Mouse (Mus musculus) lung, postnatal 36 days (tissue): ENCODE measurements at regions not wholly inside any gene's neighbourhood (a gene's known extent, or its start where the extent isn't known, plus 50 kb on each side); places are given as distances from the start of the nearest gene placed in this dataset.
"Not testable (repeated sequence)": the region's sequence is repeated elsewhere in the genome, so short reads cannot be mapped to it uniquely, and the experiment has no call there.

Experiments used
- DNase-seq: peaks from one replicate; pipeline ENCODE4 v3.0.0; 2022; ENCODE audit warnings: mixed read lengths

DNA sequence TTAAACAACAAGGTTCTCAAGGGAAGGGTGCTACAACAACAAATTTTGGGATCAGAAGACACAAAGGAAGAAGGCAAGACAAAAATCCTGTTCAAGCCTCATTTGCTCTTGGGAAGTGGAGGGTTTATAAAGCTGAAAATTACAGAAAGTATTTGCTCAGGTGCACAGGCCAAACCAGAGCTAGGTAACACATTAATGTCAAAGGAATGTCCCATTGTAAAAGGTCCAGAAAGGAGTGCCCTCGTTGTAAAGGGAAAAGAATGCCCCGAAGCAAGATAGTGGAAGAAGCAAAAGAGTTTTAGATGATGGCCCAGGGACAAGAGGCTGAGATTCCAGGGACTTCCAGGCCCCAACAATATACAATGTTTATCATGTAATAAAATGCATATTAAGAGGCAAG, 317.3 kb downstream of the Car8 start:
- no peak for DNase-seq

DNA sequence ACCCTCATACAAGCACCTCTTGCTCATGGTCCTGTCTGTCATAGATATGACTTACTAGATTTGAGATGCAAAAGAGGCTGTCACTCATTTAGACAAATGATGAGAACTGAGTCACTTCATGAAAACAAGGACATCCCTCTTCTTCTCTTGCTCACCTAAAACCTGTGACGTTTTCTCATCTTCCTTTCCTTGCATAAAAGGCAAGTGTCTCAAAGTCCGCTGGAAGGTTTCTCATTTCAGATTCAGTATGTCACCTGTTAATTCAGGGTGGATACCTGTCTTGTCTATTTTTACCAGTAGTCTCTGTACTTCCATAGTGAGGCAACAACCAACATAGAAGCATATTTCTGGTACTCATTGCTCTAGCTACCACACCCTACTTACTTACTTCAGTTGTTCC, 325.6 kb downstream of the Car8 start:
- DNase-seq, result no peak

DNA sequence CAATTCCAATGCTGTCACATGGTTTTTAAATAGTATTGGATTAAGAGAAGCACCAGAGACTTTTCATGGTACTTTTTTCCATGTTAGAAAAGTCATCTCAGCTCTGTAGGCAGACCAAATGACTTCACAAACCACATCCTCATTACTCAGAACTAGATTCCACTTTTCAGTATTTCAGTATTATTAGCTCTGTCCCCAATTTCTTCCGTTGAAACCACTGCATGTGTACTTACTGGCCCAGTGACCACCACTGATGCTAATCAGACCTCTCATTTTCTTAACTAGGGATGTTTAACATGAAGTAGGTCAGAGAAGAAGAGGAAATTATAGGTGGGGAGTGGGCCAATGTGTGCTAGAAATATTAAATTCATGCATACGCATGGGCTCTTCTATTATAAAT, 326.2 kb downstream of the Car8 start:
- DNase-seq, result no peak

DNA sequence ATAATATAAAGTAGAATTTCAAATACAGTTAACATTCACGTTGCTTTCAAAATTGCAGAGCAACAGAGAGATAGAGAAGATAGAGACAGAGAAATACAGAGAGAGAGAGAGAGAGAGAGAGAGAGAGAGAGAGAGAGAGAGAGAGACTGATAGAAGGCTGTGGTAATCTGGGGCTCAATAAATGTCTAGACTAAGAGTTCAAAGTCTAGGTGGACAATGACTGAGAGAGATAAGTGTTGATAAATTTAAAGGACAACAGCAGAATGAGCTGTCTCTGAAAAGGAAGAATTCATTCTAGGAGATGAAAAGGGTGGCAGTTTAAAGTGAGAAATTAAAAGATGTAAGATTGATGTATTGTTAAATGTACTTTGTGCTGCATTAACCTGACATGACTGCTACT, 335.7 kb downstream of the Car8 start:
- no peak for DNase-seq

DNA sequence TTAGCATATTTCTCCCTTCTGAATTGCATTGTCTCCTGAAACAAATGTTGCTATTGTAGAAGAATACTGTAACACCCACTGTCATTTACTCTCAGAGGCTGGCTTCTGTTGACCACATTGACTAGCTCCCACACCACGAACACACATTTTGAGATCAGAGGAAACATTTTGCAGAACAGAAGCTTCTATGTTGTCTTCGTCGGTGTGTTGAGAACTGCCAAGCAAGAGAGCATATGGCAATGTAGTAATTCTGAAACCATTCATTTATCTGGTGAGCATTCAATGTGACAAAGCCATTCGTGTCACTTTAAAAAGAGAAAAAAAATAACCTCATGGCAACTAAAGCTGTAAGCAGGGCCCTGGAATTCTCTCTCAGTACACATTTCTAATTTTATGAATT, 343.9 kb downstream of the Car8 start:
- no peak for DNase-seq

DNA sequence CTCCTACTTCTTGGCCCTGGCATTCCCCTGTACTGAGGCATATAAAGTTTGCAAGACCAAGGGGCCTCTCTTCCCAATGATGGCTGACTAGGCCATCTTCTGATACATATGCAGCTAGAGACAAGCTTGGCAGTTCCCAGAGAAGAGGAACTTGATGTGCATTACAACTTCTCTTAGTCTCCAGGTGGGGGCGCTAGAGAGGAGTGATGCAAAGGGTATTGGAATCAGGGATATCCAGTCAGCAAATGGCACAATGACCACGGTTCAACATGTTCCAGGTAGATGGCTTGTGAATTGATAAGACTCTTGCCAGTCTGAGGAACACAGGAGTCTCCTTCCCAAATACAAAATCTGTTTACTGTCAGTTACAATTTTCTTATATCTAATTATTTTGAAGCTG, 347.7 kb downstream of the Car8 start:
- no peak for DNase-seq

DNA sequence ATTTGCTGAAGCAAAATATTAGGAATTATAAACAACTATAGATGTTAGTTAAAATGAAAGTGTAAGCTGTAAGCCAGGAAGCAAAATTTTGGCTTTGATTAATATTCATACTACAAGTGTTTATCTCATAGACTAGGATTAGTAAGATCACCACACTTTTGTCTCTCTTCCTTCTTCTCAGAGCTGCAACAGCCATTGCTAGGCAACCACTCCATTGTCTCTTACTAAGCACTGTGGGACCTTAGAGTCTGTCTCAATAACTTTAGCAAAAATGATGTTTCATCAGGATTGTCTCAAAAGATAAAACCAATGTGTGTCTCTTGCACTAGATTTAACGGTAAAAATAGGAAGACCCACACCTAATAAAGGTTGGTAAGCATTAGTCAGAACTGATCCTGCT, 384.3 kb downstream of the Car8 start:
- DNase-seq, result no peak

DNA sequence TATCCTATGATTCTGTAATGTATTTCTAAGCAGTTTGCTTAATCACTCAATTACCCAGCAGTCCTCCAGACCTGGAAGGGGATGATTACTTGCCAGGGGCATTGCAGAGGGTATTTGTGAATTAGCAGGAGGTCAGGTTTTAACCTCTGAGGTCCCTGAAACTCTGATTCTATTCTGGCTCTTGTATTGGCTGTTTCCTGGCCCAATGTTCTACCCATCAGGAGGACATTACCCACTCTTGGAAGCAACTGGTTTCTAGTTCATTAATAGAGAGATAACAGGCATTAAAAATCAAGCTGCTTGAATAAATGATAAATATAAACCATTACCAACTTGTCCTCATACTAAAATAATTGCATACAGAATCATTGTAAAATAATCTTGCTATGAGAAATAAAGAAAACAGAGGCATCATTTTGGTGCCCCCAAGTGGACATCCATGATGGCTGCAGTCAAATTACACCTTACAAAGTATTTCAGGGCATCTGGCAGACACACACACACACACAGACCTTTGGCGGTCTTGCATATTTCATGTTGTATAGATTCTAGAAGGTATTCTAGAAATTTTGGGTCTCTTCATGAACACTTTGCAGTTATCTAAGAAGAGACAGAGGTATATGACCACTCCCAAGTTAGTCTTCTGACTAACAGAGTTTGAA, 385.6 kb downstream of the Car8 start:
- DNase-seq, result peak; percentile 20

DNA sequence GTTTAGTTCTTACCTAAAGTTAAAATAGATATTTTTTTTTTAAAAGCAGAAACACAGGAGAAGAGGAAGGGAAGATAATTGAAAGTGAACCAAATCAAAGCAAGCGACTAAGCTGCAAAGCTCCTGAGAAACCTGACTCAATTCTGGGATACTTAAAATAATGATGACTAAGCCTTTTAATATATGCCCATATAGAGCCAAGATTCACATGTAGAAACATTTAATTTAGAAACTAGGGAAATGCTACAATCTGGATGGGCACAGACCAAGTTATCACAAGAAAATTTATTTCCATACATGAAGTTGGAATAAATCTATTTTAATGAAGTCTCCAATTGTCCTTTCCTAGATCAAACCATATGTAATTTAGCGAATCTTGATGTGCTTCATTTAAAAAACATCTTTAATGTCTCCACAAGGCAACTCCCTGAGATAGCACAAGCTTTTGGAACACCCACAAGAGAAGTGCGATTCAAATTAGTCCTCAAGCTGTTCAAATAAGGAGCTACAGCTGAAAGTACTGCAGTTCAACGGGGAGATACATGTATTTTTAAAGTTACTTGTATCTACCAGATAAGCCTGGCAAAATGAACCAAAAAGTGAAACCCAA, 386.7 kb downstream of the Car8 start:
- DNase-seq, result no peak

DNA sequence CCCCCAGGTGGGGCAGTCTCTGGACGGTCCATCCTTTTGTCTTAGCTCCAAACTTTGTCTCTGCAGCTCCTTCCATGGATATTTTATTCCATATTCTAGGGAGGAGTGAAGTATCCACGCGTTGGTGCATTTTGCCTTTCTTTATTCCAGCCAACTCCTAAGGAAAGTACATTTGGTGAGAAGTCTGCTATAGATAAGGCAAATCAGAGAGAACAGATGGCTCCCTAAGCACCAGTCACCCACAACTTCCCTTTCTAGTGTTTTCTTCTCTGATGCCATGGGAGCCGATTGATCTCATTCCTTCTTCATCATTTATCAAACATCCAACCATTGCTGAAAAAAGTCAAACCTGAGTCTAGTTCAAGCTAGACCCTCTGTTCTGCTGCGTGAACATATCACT, 391.4 kb downstream of the Car8 start:
- no peak for DNase-seq

DNA sequence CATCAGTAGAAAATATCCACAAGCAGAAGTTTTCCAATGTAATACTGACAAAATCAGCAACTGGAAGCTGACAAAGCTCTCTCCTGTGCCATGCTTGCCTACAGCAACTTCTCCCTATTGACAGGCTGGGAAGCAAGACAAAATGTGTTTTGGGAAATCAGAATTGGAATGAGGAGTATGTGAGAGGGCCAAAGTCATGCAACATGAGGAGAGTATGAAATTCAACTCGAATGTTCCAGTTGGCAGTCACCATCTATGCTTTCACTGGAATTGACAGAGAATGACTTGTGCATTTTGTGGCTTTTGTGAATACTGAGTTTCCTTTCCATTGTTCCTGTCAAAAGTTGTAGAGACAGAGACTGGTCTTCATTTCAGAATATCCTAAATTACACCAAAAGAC, 409.7 kb downstream of the Car8 start:
- no peak for DNase-seq

DNA sequence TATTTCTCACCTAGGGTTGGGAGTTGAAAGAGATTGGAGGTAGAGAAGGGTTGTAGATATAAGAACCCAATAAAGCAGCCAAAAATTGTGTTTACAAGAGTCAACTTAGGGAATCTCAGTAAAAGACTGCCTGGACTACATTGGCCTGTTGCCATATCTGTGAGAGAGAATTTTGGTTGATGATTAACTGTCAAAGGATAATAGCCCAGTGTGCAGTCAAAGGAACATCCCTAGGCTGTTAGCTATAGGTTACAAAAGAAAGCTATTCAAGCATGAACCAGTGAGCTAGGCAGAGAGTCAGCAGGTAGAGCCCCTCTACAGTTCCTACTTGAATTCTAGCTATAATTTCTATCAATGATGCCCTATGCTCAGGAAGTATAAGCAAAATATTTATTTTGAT, 419.0 kb downstream of the Car8 start:
- no peak for DNase-seq

DNA sequence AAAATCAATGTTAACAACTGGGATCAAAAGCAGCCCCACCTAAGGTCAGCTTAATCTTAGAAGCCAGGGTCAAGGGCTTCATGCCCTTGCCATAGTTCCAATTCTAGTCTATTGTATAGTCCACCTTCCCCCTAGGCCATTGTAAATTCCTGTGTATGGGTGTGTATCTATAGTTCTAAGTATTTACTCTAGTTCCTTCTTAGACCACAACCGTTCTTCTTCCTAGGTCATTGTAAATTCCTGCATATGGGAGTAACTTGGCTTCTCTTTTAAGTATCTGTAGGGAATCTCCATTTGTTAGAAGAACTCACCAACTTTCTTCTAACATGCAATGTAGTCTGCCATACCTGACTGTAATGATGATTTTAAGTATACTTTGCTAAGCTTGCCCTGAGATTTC, 461.1 kb downstream of the Car8 start:
- not testable (repeated sequence) for DNase-seq

DNA sequence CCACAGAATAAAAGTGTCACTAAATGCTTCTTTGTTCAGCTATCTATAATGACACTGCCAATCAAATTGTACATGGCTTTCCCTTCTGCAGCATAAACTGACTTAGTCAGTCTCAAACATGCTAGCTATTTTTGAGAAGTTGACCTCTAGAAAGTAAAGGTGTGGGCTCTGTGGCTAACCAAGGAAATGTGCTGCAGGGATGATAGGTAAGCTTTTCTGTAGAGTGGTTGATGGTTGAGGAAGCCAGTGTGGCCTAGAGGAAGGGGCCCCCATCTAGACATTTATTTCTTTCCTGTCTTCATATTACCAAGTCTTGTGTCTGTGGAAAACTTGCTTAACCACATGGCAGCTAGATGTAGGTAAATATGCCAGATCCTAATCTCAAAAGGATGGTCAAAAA, 483.4 kb downstream of the Car8 start:
- DNase-seq, result no peak

DNA sequence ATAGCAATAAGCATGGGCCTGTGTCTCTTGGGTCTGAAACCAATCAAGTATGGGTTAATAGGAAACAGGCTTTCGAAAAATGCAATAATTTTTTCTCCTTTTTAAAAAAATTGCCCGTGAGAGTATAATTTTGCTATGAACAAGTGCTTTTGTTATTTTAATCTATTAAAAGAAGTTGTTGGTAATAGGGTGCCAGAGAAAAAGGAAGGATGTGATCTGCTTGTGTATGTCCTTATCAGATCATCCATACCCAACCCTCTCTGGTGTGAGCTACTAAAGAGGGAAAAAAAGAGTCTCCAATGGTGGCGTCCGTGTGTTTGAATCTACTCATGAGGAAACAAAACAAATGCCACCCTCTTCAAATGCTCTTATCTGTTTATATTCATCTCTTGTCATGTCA, 484.9 kb downstream of the Car8 start:
- no peak for DNase-seq

DNA sequence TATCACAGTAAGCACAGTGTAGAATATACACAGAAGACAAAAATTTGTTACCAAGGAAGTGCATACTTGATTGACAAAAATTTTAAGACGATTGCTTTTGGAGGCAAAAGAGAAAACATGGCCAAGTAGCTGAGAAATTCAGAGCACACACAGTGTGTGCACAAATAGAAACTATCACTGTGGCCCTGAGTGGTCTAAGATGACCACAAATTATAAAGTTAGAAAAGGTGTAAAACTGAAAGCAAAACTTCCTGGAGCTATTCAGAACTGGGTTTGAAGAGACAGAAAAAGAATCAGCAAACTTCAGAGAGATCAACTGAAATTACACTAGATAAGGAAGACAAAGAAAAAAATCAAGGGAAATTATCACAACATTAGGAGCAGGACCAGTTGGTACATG, 487.6 kb downstream of the Car8 start:
- DNase-seq, result no peak

DNA sequence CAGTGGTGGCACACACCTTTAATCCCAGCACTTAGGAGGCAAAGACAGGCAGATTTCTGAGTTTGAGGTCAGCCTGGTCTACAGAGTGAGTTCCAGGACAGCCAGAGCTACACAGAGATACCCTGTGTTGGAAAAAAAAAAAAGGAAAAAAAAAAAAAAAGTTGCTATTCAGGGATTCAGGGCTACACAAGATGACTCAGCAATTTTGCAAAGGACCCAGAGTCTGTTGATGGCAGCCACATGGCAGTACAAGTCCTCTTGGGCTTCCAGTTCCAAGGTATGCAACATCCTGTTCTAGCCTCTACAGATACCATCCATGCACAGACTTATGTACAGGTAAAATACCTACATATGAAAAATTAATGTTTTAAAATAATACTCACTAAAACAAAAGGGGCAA, 515.9 kb downstream of the Car8 start:
- DNase-seq, result no peak

DNA sequence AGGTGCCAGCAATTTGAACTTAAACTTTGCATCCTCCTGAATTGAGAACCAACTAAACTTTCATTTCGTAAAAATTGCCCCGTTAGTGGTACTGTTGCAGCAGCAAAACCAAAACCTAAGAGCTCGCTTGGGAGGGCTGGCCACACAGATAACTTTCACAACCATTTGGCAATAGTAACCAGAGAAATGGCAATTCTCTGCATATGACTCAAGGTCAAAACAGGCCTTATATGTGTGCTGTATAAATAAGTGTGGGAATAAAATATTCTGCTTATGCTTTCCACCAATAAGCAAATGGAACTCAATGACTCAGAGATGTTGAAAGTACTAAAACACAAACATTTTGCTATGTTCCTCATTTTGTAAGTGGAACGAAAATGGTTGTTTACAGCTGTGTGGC, 550.3 kb downstream of the Car8 start:
- DNase-seq, result no peak

DNA sequence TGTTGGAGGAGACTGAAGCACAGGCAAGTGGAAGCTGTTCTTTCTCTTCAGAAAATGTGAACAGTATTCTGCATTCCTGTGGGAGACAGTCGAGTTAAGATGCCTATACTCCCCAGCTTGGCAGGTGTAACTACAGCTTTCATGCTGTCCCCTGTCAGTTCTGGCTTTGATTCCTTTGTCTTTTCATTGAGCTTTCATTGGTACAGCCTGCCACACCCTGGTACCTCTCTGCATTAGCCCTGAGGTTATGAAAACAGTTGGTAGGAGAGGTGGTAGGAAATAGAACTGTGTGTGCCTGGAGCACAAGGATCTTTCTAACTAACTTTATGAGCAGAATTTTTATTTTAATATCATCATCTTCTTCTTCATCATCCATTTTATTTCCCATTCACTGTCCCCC, 551.6 kb downstream of the Car8 start:
- no peak for DNase-seq

DNA sequence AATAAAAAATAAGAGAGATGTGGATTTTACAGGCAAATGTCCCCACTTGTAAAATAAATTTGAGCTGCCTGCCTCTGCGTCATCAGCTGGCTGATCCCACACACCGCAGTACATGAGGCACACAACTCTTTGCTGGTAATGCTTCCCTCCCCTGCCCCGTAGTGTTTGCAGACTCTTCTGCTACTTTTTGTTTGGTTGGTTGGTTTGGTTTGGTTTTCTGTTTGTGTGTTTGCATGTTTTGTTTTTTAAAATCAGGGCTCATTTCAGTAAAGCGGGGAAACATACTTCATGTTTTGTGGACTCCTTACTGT, 568.1 kb downstream of the Car8 start:
- no peak for DNase-seq

DNA sequence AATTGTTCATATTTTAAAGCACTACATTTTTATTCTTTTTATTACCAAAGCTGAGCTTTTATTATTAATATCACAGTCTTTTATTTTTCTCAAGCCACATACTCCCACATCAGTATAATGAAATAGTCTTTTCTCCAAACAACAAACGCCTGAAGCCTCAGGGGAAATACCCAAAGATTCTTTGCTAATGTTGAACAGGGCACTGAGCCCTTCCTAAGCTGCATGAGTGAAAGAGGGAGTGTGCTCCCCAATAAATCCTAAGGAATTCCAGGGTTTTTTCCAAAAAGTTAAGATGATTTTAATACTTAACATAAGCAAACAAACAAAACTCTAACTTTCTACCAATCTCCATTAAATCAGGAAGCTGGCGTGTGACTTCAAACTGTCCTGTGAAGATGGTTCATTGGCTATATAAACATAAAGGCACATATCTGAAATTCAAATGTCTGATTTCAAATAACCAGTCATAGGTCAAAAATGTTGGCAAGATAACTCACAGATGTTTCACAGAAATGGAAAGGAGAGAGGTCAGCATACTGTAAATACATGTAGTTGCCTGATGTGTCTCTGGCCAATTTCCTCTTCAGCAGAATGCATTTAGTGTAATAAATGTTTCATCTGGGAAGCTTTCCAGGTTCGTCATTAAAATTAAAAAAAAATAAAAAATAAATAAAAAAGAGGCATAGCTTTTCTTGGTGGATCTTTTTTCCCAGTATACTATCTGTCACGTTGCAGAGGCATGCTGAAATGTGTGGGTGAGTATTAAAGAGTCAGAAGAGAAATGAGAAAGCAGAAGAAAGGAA, 568.6 kb downstream of the Car8 start:
- no peak for DNase-seq

DNA sequence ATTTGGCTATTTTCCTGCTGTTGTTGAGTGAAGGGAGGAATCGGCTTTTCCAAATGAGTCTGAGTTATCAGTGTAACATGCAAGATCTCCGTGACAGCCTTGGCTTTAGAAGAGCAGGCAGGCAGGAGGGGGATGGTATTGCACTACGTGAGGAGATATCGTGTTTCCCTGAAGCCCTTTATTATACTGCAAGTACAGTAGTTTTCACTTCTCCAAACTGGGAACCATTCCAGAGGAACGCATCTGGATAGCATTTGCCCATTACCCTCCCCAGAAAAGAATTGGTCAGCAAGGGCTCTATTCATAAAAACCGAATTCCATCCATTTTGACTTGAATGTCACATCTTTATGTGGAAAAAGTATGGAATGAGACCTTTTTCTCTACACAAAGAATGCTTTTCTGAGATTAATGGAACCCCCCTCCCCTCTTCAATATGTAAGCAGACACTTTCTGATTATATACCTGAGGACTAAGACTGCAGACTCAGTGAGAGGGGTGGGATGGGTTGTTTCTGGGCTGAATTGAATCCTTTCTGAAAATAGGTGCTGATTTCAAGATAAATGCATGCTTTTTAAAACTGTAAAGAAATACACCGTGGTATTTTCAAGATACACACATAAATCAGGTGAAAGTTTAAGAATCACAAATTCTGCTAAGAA, 571.8 kb downstream of the Car8 start:
- no peak for DNase-seq

DNA sequence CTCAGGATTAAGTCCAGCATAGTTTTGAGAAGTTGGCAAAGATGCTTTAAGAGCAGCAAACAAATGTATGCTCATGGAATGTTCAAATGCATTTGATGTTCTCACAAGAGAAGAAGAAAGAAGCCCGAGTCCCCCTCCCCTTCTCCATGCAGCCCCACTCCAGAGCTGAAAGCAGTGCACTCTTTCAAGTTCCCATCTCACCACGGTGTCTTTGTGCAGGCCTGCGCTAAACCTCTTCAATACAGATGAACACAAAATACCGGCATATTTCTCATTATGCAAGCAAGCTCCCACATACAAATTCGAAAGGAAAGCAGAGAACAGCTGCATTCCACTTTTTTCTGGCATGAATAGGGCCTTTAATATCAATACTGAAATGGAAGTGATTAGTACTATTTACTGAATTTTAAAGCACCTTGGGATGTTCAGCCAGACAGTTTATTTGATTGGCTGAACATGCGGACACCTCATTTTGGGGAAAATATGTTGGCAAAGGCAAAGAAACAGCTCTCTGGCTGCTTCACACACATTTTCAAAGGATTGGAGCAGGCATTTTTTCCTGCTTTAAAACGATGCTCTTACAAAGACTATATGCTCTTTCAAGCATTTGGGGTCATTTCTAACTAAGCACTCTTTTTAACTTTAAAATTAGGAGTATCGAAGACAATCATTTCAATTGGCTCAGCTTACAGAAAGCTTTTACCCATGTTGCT, 595.8 kb downstream of the Car8 start:
- no peak for DNase-seq
